Mouse (Mus musculus) forebrain, embryonic 12.5 days (tissue): ENCODE results near the gene Asb15. TPM values are rescaled to one million over a fixed set of nuclear protein-coding genes. Genes with fewer than 3 reads are reported as not detected.

Experiments
- ATAC-seq: fragments of 200-750 bp; cut with Nextera tagmentation; 2 replicates; pipeline ENCODE4 v1.8.0; 2017; ENCODE audit warnings: moderate TSS enrichment; ENCODE audit not compliant: low FRiP score
- H3K27ac ChIP-seq: fragments of 300-500 bp; sonication (generic); 2 replicates; pipeline ENCODE4 v1.5.1; 2016; ENCODE audit warnings: mild to moderate bottlenecking
- H3K27me3 ChIP-seq: fragments of 300-500 bp; sonication (generic); 2 replicates; pipeline ENCODE4 v1.6.1; 2016; ENCODE audit warnings: mild to moderate bottlenecking
- H3K36me3 ChIP-seq: fragments of 300-500 bp; sonication (generic); replicated peaks from 2 replicates; pipeline ENCODE4 v1.6.1; 2016; ENCODE audit warnings: mild to moderate bottlenecking
- H3K4me1 ChIP-seq: fragments of 300-500 bp; sonication (generic); 2 replicates; pipeline ENCODE4 v1.6.1; 2016
- H3K4me2 ChIP-seq: fragments of 300-500 bp; sonication (generic); 2 replicates; pipeline ENCODE4 v1.6.1; 2016; ENCODE audit warnings: mild to moderate bottlenecking, moderate library complexity
- H3K4me3 ChIP-seq: fragments of 300-500 bp; sonication (generic); replicated peaks from 2 replicates; pipeline ENCODE4 v1.5.1; 2016; ENCODE audit warnings: mild to moderate bottlenecking
- H3K9ac ChIP-seq: fragments of 300-500 bp; sonication (generic); 2 replicates; pipeline ENCODE4 v1.6.1; 2016; ENCODE audit warnings: mild to moderate bottlenecking
- H3K9me3 ChIP-seq: fragments of 300-500 bp; sonication (generic); 2 replicates; pipeline ENCODE4 v1.6.1; 2016
- WGBS: fragments of 180-500 bp; shearing (Covaris S2); methylation state at CpG from one replicate; pipeline ENCODE4 v1.1.7; 2016; 5-methylcytosine and 5-hydroxymethylcytosine counted together
- polyA plus RNA-seq: library from polyadenylated mRNA; unstranded; fragments of >200 nt; fragmentation: Nextera tagmentation; extraction: Ambion mirVana; gene quantifications from 2 replicates; pipeline ENCODE4 v1.2.1, GENCODE M21; 2016

Gene Asb15
- polyA plus RNA-seq, 1 experiment from 2014 or later, result not detected

GRCm38 (mm10) chr6:24540106-24540505 lies 12.2 kb downstream of the Asb15 start:
- H3K9ac ChIP-seq, result no peak overlapping the region
- no peak overlapping the region for H3K27ac ChIP-seq
- no peaks in the 10 kb centered on the region for H3K36me3 ChIP-seq
- no peaks in the 10 kb centered on the region for H3K9me3 ChIP-seq
- 77% methylated on average over 4 of the region's 4 CpGs for WGBS
- no peaks in the 10 kb centered on the region for H3K4me1 ChIP-seq
- ATAC-seq, result no peak
- no peaks in the 10 kb centered on the region for H3K27me3 ChIP-seq
- no peak overlapping the region for H3K4me2 ChIP-seq
- no peak overlapping the region for H3K4me3 ChIP-seq

- Histone ChIP-seq H3K9ac (no peak overlapping the region), H3K4me1 (no peaks in the 10 kb centered on the region), H3K4me2 (no peak overlapping the region), H3K36me3 (no peaks in the 10 kb centered on the region), H3K4me3 (no peak overlapping the region), H3K9me3 (no peaks in the 10 kb centered on the region), H3K27me3 (no peaks in the 10 kb centered on the region), H3K27ac (no peak overlapping the region)
- ATAC-seq, result no peak
Observed at GRCm38 (mm10) chr6:24542393-24542792, 14.4 kb downstream of the Asb15 start.

- H3K4me1 ChIP-seq, result no peaks in the 10 kb centered on the region
- H3K4me2 ChIP-seq, result no peak overlapping the region
- no peak overlapping the region for H3K9ac ChIP-seq
- H3K27me3 ChIP-seq, result no peaks in the 10 kb centered on the region
- H3K36me3 ChIP-seq, result no peaks in the 10 kb centered on the region
- H3K4me3 ChIP-seq, result no peak overlapping the region
- ATAC-seq, result no peak
- H3K9me3 ChIP-seq, result no peaks in the 10 kb centered on the region
- H3K27ac ChIP-seq, result no peak overlapping the region
- WGBS, result 70% methylated on average over 6 of the region's 6 CpGs
Observed at GRCm38 (mm10) chr6:24543119-24543591, 15.2 kb downstream of the Asb15 start.

GRCm38 (mm10) chr6:24546716-24547420 lies 18.9 kb downstream of the Asb15 start:
- Histone ChIP-seq H3K36me3 (no peaks in the 10 kb centered on the region), H3K9ac (no peak overlapping the region), H3K27me3 (no peaks in the 10 kb centered on the region), H3K4me3 (no peak overlapping the region), H3K4me2 (no peak overlapping the region), H3K27ac (no peak overlapping the region), H3K4me1 (no peaks in the 10 kb centered on the region), H3K9me3 (no peaks in the 10 kb centered on the region)
- ATAC-seq, result no peak
- WGBS, result 85% methylated on average over 1 of the region's 1 CpGs

- Histone ChIP-seq H3K27ac (no peak overlapping the region), H3K9ac (no peak overlapping the region), H3K4me1 (no peaks in the 10 kb centered on the region), H3K4me2 (no peak overlapping the region), H3K9me3 (no peaks in the 10 kb centered on the region), H3K27me3 (no peaks in the 10 kb centered on the region), H3K36me3 (no peaks in the 10 kb centered on the region), H3K4me3 (no peak overlapping the region)
- 87% methylated on average over 2 of the region's 2 CpGs for WGBS
- ATAC-seq, result no peak
Observed at GRCm38 (mm10) chr6:24549801-24550200, 21.9 kb downstream of the Asb15 start.

GRCm38 (mm10) chr6:24552046-24552445 lies 24.1 kb downstream of the Asb15 start:
- Histone ChIP-seq H3K9ac (no peak overlapping the region), H3K4me2 (no peak overlapping the region), H3K27ac (no peak overlapping the region), H3K9me3 (no peaks in the 10 kb centered on the region), H3K36me3 (no peaks in the 10 kb centered on the region), H3K4me3 (no peak overlapping the region), H3K27me3 (no peaks in the 10 kb centered on the region), H3K4me1 (no peaks in the 10 kb centered on the region)
- no peak for ATAC-seq
- 90% methylated on average over 7 of the region's 7 CpGs for WGBS

- no peak for ATAC-seq
- 83% methylated on average over 11 of the region's 11 CpGs for WGBS
Observed at GRCm38 (mm10) chr6:24554427-24555086, 26.6 kb downstream of the Asb15 start.

GRCm38 (mm10) chr6:24555488-24555887 lies 27.5 kb downstream of the Asb15 start:
- H3K4me2 ChIP-seq, result no peak overlapping the region
- H3K36me3 ChIP-seq, result no peaks in the 10 kb centered on the region
- H3K4me1 ChIP-seq, result no peaks in the 10 kb centered on the region
- no peak overlapping the region for H3K4me3 ChIP-seq
- no peak overlapping the region for H3K9ac ChIP-seq
- whole genome bisulfite sequencing, result 86% methylated on average over 2 of the region's 2 CpGs
- H3K27me3 ChIP-seq, result no peaks in the 10 kb centered on the region
- no peak overlapping the region for H3K27ac ChIP-seq
- no peaks in the 10 kb centered on the region for H3K9me3 ChIP-seq
- ATAC-seq, result no peak

More at GRCm38 (mm10) chr6:24554427-24555086, 26.6 kb downstream of the Asb15 start:
- H3K4me1 ChIP-seq, result no peaks in the 10 kb centered on the region
- H3K9me3 ChIP-seq, result no peaks in the 10 kb centered on the region
- no peaks in the 10 kb centered on the region for H3K27me3 ChIP-seq
- H3K36me3 ChIP-seq, result no peaks in the 10 kb centered on the region
- no peak overlapping the region for H3K4me2 ChIP-seq
- H3K4me3 ChIP-seq, result no peak overlapping the region
- no peak overlapping the region for H3K9ac ChIP-seq
- H3K27ac ChIP-seq, result no peak overlapping the region

- Histone ChIP-seq H3K4me1 (0 out of 2 replicates have a peak, but pooled peaks cover 2% of the 10 kb centered on the region), H3K9ac (no peak overlapping the region), H3K27me3 (no peaks in the 10 kb centered on the region), H3K4me2 (no peak overlapping the region), H3K4me3 (no peak overlapping the region), H3K9me3 (no peaks in the 10 kb centered on the region), H3K27ac (no peak overlapping the region), H3K36me3 (no peaks in the 10 kb centered on the region)
- WGBS, result 80% methylated on average over 9 of the region's 9 CpGs
- no peak for ATAC-seq
Observed at GRCm38 (mm10) chr6:24564081-24564480, 36.1 kb downstream of the Asb15 start.

GRCm38 (mm10) chr6:24564886-24565285 lies 36.9 kb downstream of the Asb15 start:
- H3K36me3 ChIP-seq, result no peaks in the 10 kb centered on the region
- no peaks in the 10 kb centered on the region for H3K27me3 ChIP-seq
- no peak overlapping the region for H3K4me3 ChIP-seq
- no peak overlapping the region for H3K27ac ChIP-seq
- H3K9ac ChIP-seq, result no peak overlapping the region
- 0 out of 2 replicates have a peak, but pooled peaks cover 2% of the 10 kb centered on the region for H3K4me1 ChIP-seq
- no peak overlapping the region for H3K4me2 ChIP-seq
- 93% methylated on average over 1 of the region's 1 CpGs for WGBS
- H3K9me3 ChIP-seq, result no peaks in the 10 kb centered on the region
- ATAC-seq, result no peak

GRCm38 (mm10) chr6:24568963-24569362 lies 41.0 kb downstream of the Asb15 start:
- H3K36me3 ChIP-seq, result no peaks in the 10 kb centered on the region
- H3K9ac ChIP-seq, result no peak overlapping the region
- H3K27ac ChIP-seq, result no peak overlapping the region
- WGBS, result 84% methylated on average over 5 of the region's 5 CpGs
- H3K4me1 ChIP-seq, result 0 out of 2 replicates have a peak, but pooled peaks cover 2% of the 10 kb centered on the region
- H3K27me3 ChIP-seq, result no peaks in the 10 kb centered on the region
- no peak for ATAC-seq
- no peaks in the 10 kb centered on the region for H3K9me3 ChIP-seq
- H3K4me2 ChIP-seq, result no peak overlapping the region
- H3K4me3 ChIP-seq, result no peak overlapping the region

- Histone ChIP-seq H3K4me1 (0 out of 2 replicates have a peak, but pooled peaks cover 2% of the 10 kb centered on the region), H3K36me3 (no peaks in the 10 kb centered on the region), H3K4me3 (no peak overlapping the region), H3K9me3 (no peaks in the 10 kb centered on the region), H3K27me3 (no peaks in the 10 kb centered on the region), H3K9ac (no peak overlapping the region), H3K4me2 (no peak overlapping the region), H3K27ac (no peak overlapping the region)
- 85% methylated on average over 1 of the region's 1 CpGs for WGBS
- ATAC-seq, result no peak
Observed at GRCm38 (mm10) chr6:24569711-24570110, 41.8 kb downstream of the Asb15 start.

- no peak overlapping the region for H3K9ac ChIP-seq
- no peaks in the 10 kb centered on the region for H3K36me3 ChIP-seq
- H3K27me3 ChIP-seq, result no peaks in the 10 kb centered on the region
- no peaks in the 10 kb centered on the region for H3K9me3 ChIP-seq
- no peak for ATAC-seq
- H3K4me2 ChIP-seq, result no peak overlapping the region
- H3K27ac ChIP-seq, result no peak overlapping the region
- 0 out of 2 replicates have a peak, but pooled peaks cover 2% of the 10 kb centered on the region for H3K4me1 ChIP-seq
- H3K4me3 ChIP-seq, result no peak overlapping the region
- 78% methylated on average over 11 of the region's 11 CpGs for WGBS
Observed at GRCm38 (mm10) chr6:24570278-24570677, 42.3 kb downstream of the Asb15 start.
